Mouse (Mus musculus) layer of hippocampus, postnatal 14 days (tissue): ENCODE measurements around the gene Otx2. TPM values are rescaled to one million over a fixed set of nuclear protein-coding genes. Genes with fewer than 3 reads are reported as not detected.

Source experiments
- total RNA-seq, 2 experiments: library from RNA; stranded (reverse); gene quantifications; 2 replicates each; pipeline ENCODE4 v1.2.3; 2021

Otx2 gene
- total RNA-seq, 2 experiments from 2014 or later: 2.8 to 10.2 TPM

Other genes starting within 250 kb of the Otx2 start
- 10 to 100 TPM; 21.6 to 22.2 TPM for gene Tmem260, start 227.7 kb downstream of the Otx2 start, total RNA-seq